Mouse (Mus musculus) heart, embryonic 11.5 days (tissue): ENCODE results near the gene Sectm1b. TPM values are rescaled to one million over a fixed set of nuclear protein-coding genes. Genes with fewer than 3 reads are reported as not detected.
"Not testable (repeated sequence)": the region's sequence is repeated elsewhere in the genome, so short reads cannot be mapped to it uniquely, and the experiment has no call there.

Source experiments
- ATAC-seq: fragments of 200-750 bp; cut with Nextera tagmentation; replicated peaks from 2 replicates; pipeline ENCODE4 v1.8.0; 2017; ENCODE audit warnings: moderate library complexity; ENCODE audit not compliant: insufficient number of reproducible peaks, low FRiP score, low TSS enrichment
- H3K27ac ChIP-seq: fragments of 300-500 bp; sonication (generic); 2 replicates; pipeline ENCODE4 v1.5.1; 2014; ENCODE audit warnings: mild to moderate bottlenecking, low read depth, low read length
- H3K27me3 ChIP-seq: fragments of 300-500 bp; sonication (generic); 2 replicates; pipeline ENCODE4 v1.6.1; 2014; ENCODE audit warnings: mild to moderate bottlenecking, low read length, mixed read lengths; ENCODE audit not compliant: control insufficient read depth, insufficient read depth
- H3K36me3 ChIP-seq: fragments of 300-500 bp; sonication (generic); 2 replicates; pipeline ENCODE4 v1.6.1; 2014; ENCODE audit warnings: mild to moderate bottlenecking, low read length, moderate library complexity, mixed read lengths; ENCODE audit not compliant: control insufficient read depth, insufficient read depth
- H3K4me1 ChIP-seq: fragments of 300-500 bp; sonication (generic); 2 replicates; pipeline ENCODE4 v1.6.1; 2014; ENCODE audit warnings: low read length; ENCODE audit not compliant: control insufficient read depth, insufficient read depth
- H3K4me2 ChIP-seq: fragments of 300-500 bp; sonication (generic); 2 replicates; pipeline ENCODE4 v1.6.1; 2014; ENCODE audit warnings: mild to moderate bottlenecking, moderate library complexity
- H3K4me3 ChIP-seq: fragments of 300-500 bp; sonication (generic); 2 replicates; pipeline ENCODE4 v1.5.1; 2014; ENCODE audit warnings: low read depth, low read length
- H3K9ac ChIP-seq: fragments of 300-500 bp; sonication (generic); 2 replicates; pipeline ENCODE4 v1.6.1; 2014; ENCODE audit warnings: mild to moderate bottlenecking, low read depth, low read length, moderate library complexity
- H3K9me3 ChIP-seq: fragments of 300-500 bp; sonication (generic); replicated peaks from 2 replicates; pipeline ENCODE4 v1.6.1; 2016; ENCODE audit warnings: low read length; ENCODE audit not compliant: control insufficient read depth
- WGBS: fragments of 180-500 bp; shearing (Covaris S2); extraction: QIAGEN DNeasy Blood & Tissue Kit; methylation state at CpG from one replicate; pipeline ENCODE4 v1.1.7; 2014; ENCODE audit not compliant: insufficient replicate concordance; 5-methylcytosine and 5-hydroxymethylcytosine counted together
- polyA plus RNA-seq: library from polyadenylated mRNA; unstranded; fragments of >200 nt; fragmentation: Nextera tagmentation; extraction: Ambion mirVana; gene quantifications from 2 replicates; pipeline ENCODE4 v1.2.1, GENCODE M21; 2014

Sectm1b gene
- polyA plus RNA-seq, 1 experiment from 2014 or later = not detected

GRCm38 (mm10) chr11:121049840-121050239 is 13.5 kb downstream of the Sectm1b start:
- ATAC-seq = no peak
- H3K4me3 ChIP-seq = no peak overlapping the region
- 70% methylated on average over 1 of the region's 1 CpGs for WGBS
- peaks cover 4% of the 10 kb centered on the region; the same call in 1 of the 2 replicates for H3K27me3 ChIP-seq
- H3K9me3 ChIP-seq = no peaks in the 10 kb centered on the region
- no peak overlapping the region for H3K4me2 ChIP-seq
- H3K9ac ChIP-seq = no peak overlapping the region
- H3K36me3 ChIP-seq = no peaks in the 10 kb centered on the region
- H3K27ac ChIP-seq = no peak overlapping the region
- no peaks in the 10 kb centered on the region for H3K4me1 ChIP-seq

GRCm38 (mm10) chr11:121047826-121048399 is 15.5 kb downstream of the Sectm1b start:
- no peaks in the 10 kb centered on the region for H3K9me3 ChIP-seq
- H3K27me3 ChIP-seq = no peaks in the 10 kb centered on the region
- no peak overlapping the region for H3K9ac ChIP-seq
- H3K27ac ChIP-seq = no peak overlapping the region
- WGBS = 51% methylated on average over 2 of the region's 2 CpGs
- no peaks in the 10 kb centered on the region for H3K4me1 ChIP-seq
- no peaks in the 10 kb centered on the region for H3K36me3 ChIP-seq
- no peak for ATAC-seq
- no peak overlapping the region for H3K4me2 ChIP-seq
- H3K4me3 ChIP-seq = no peak overlapping the region

- Histone ChIP-seq H3K36me3 (no peaks in the 10 kb centered on the region), H3K9me3 (no peaks in the 10 kb centered on the region), H3K27ac (no peak overlapping the region), H3K4me2 (no peak overlapping the region), H3K4me3 (no peak overlapping the region), H3K27me3 (no peaks in the 10 kb centered on the region), H3K9ac (no peak overlapping the region), H3K4me1 (no peaks in the 10 kb centered on the region)
- ATAC-seq = no peak
- WGBS = 74% methylated on average over 1 of the region's 1 CpGs
Observed at GRCm38 (mm10) chr11:121045286-121045685, 18.1 kb downstream of the Sectm1b start.

- H3K9ac ChIP-seq, H3K4me2 ChIP-seq, H3K4me1 ChIP-seq, H3K36me3 ChIP-seq, H3K9me3 ChIP-seq, H3K27me3 ChIP-seq, H3K4me3 ChIP-seq, H3K27ac ChIP-seq, ATAC-seq: not testable (repeated sequence)
- WGBS = 50% methylated on average over 1 of the region's 1 CpGs
Observed at GRCm38 (mm10) chr11:121043025-121043424, 20.3 kb downstream of the Sectm1b start.

GRCm38 (mm10) chr11:121042480-121042879 is 20.9 kb downstream of the Sectm1b start:
- H3K4me3 ChIP-seq = no peak overlapping the region
- no peak overlapping the region for H3K4me2 ChIP-seq
- no peak for ATAC-seq
- H3K36me3 ChIP-seq = no peaks in the 10 kb centered on the region
- no peaks in the 10 kb centered on the region for H3K4me1 ChIP-seq
- 71% methylated on average over 4 of the region's 4 CpGs for WGBS
- H3K9ac ChIP-seq = no peak overlapping the region
- H3K27ac ChIP-seq = no peak overlapping the region
- peaks cover 7% of the 10 kb centered on the region; the same call in 1 of the 2 replicates for H3K27me3 ChIP-seq
- H3K9me3 ChIP-seq = no peaks in the 10 kb centered on the region

- no peak overlapping the region for H3K27ac ChIP-seq
Observed at GRCm38 (mm10) chr11:121041636-121042035, 21.7 kb downstream of the Sectm1b start.

GRCm38 (mm10) chr11:121041212-121041611 is 22.2 kb downstream of the Sectm1b start:
- H3K36me3 ChIP-seq = no peaks in the 10 kb centered on the region
- no peaks in the 10 kb centered on the region for H3K9me3 ChIP-seq
- H3K27me3 ChIP-seq = peaks cover 8% of the 10 kb centered on the region; the same call in 1 of the 2 replicates
- no peak overlapping the region for H3K4me2 ChIP-seq
- no peak for ATAC-seq
- H3K27ac ChIP-seq = no peak overlapping the region
- H3K9ac ChIP-seq = no peak overlapping the region
- 10% methylated on average over 4 of the region's 4 CpGs for WGBS
- H3K4me3 ChIP-seq = no peak overlapping the region
- H3K4me1 ChIP-seq = no peaks in the 10 kb centered on the region

More at GRCm38 (mm10) chr11:121041636-121042035, 21.7 kb downstream of the Sectm1b start:
- no peak overlapping the region for H3K9ac ChIP-seq
- H3K27me3 ChIP-seq = peaks cover 8% of the 10 kb centered on the region; the same call in 1 of the 2 replicates
- H3K36me3 ChIP-seq = no peaks in the 10 kb centered on the region
- 65% methylated on average over 4 of the region's 4 CpGs for WGBS
- H3K4me3 ChIP-seq = no peak overlapping the region
- no peak for ATAC-seq
- H3K4me1 ChIP-seq = no peaks in the 10 kb centered on the region
- H3K9me3 ChIP-seq = no peaks in the 10 kb centered on the region
- H3K4me2 ChIP-seq = no peak overlapping the region

GRCm38 (mm10) chr11:121039302-121039701 is 24.1 kb downstream of the Sectm1b start, which contains the start of gene Cd7:
Cd7 (minus strand) TSS chr11:121039418.
- Histone ChIP-seq H3K4me3 (no peak within 1 kb of the TSS), H3K27me3 (peaks cover 8% of the 10 kb centered on the region; the same call in 1 of the 2 replicates), H3K4me2 (no peak within 1 kb of the TSS), H3K4me1 (no peaks in the 10 kb centered on the region), H3K36me3 (no peaks in the 10 kb centered on the region), H3K9ac (no peak within 1 kb of the TSS), H3K9me3 (no peaks in the 10 kb centered on the region), H3K27ac (no peak within 1 kb of the TSS)
- no peak for ATAC-seq
- WGBS = 62% methylated on average over 5 of the region's 5 CpGs
